Mouse (Mus musculus) cerebellum, adult 2 months (tissue): ENCODE results near the gene Ltbp1. TPM values are rescaled to one million over a fixed set of nuclear protein-coding genes. Genes with fewer than 3 reads are reported as not detected.

ENCODE experiments used
- DNase-seq, 2 experiments: peaks; one replicate each; pipeline ENCODE4 v3.0.0; 2021
- H3K27ac ChIP-seq: fragments of 200-500 bp; 2 replicates; pipeline ENCODE4 v1.5.1; 2012; ENCODE audit warnings: low read length, control low read depth, inconsistent platforms; ENCODE audit not compliant: insufficient read depth
- H3K27me3 ChIP-seq: fragments of 200-500 bp; 2 replicates; pipeline ENCODE4 v1.6.1; 2012; ENCODE audit warnings: inconsistent platforms, mild to moderate bottlenecking, low read length, moderate library complexity; ENCODE audit not compliant: control insufficient read depth, insufficient read depth
- H3K4me1 ChIP-seq: fragments of 200-500 bp; 2 replicates; pipeline ENCODE4 v1.6.1; 2011; ENCODE audit warnings: low read length; ENCODE audit not compliant: control insufficient read depth, insufficient read depth
- H3K4me3 ChIP-seq: fragments of 200-500 bp; replicated peaks from 2 replicates; pipeline ENCODE3; 2011; ENCODE audit warnings: mild to moderate bottlenecking, low read depth, low read length, control low read depth; ENCODE audit not compliant: insufficient read depth
- CTCF ChIP-seq: fragments of 200-500 bp; IDR thresholded peaks from 2 replicates; pipeline ENCODE4 v1.5.1; 2011; ENCODE audit warnings: low read depth, mild to moderate bottlenecking, control low read depth, low read length, moderate library complexity, borderline replicate concordance; ENCODE audit not compliant: insufficient read depth
- POLR2A ChIP-seq: fragments of 200-500 bp; IDR thresholded peaks from 2 replicates; pipeline ENCODE4 v1.6.1; 2011; ENCODE audit warnings: low read length, control low read depth, borderline replicate concordance; ENCODE audit not compliant: insufficient read depth
- WGBS: fragments of 180-500 bp; shearing (Covaris S2); methylation state at CpG from one replicate; pipeline ENCODE4 v1.1.7; 2018; 5-methylcytosine and 5-hydroxymethylcytosine counted together
- polyA plus RNA-seq: library from polyadenylated mRNA; depleted of rRNA; stranded (reverse); fragments of >200 nt; gene quantifications from 2 replicates; pipeline ENCODE4 v1.2.3, GENCODE M21; 2012

Gene Ltbp1
- polyA plus RNA-seq, 1 experiment, result 1.8 TPM

- Histone ChIP-seq H3K27me3 (no peaks in the 10 kb centered on the region), H3K4me1 (no peaks in the 10 kb centered on the region), H3K27ac (no peak overlapping the region), H3K4me3 (no peak overlapping the region)
- DNase-seq, result no peak
- TF ChIP-seq POLR2A, result no peak
- TF ChIP-seq CTCF, result no peak
- 81% methylated on average over 4 of the region's 4 CpGs for WGBS
Measured at GRCm38 (mm10) chr17:75013211-75013610, 7.8 kb downstream of the Ltbp1 start.

- DNase-seq, result no peak
Measured at GRCm38 (mm10) chr17:75013868-75014267, 8.5 kb downstream of the Ltbp1 start.

GRCm38 (mm10) chr17:75014601-75015356 is 9.4 kb downstream of the Ltbp1 start:
- no peaks in the 10 kb centered on the region for H3K27me3 ChIP-seq
- no peak overlapping the region for H3K4me3 ChIP-seq
- DNase-seq, result no peak
- TF ChIP-seq POLR2A, result no peak
- TF ChIP-seq CTCF, result no peak
- no peak overlapping the region for H3K27ac ChIP-seq
- WGBS, result 80% methylated on average over 24 of the region's 24 CpGs
- no peaks in the 10 kb centered on the region for H3K4me1 ChIP-seq

More at GRCm38 (mm10) chr17:75013868-75014267, 8.5 kb downstream of the Ltbp1 start:
- WGBS, result 45% methylated on average over 10 of the region's 10 CpGs
- TF ChIP-seq CTCF (no peak), POLR2A (no peak)
- Histone ChIP-seq H3K27me3 (no peaks in the 10 kb centered on the region), H3K4me1 (no peaks in the 10 kb centered on the region), H3K27ac (no peak overlapping the region), H3K4me3 (no peak overlapping the region)

GRCm38 (mm10) chr17:75015546-75015945 is 10.2 kb downstream of the Ltbp1 start:
- H3K4me3 ChIP-seq, result no peak overlapping the region
- no peaks in the 10 kb centered on the region for H3K27me3 ChIP-seq
- H3K4me1 ChIP-seq, result no peaks in the 10 kb centered on the region
- WGBS, result 79% methylated on average over 6 of the region's 6 CpGs
- no peak for DNase-seq
- no peak for TF ChIP-seq POLR2A
- no peak overlapping the region for H3K27ac ChIP-seq

GRCm38 (mm10) chr17:75017423-75017822 is 12.1 kb downstream of the Ltbp1 start:
- WGBS, result 51% methylated on average over 7 of the region's 7 CpGs
- TF ChIP-seq CTCF (peak; percentile 15; the same call in 1 of the 2 replicates), POLR2A (no peak)
- no peak overlapping the region for H3K4me3 ChIP-seq
- H3K27ac ChIP-seq, result no peak overlapping the region
- H3K27me3 ChIP-seq, result no peaks in the 10 kb centered on the region
- no peaks in the 10 kb centered on the region for H3K4me1 ChIP-seq
- no peak for DNase-seq

- no peak overlapping the region for H3K4me3 ChIP-seq
- no peak for TF ChIP-seq CTCF
- TF ChIP-seq POLR2A, result no peak
- WGBS, result 77% methylated on average over 5 of the region's 5 CpGs
- no peak for DNase-seq
- no peak overlapping the region for H3K27ac ChIP-seq
- H3K27me3 ChIP-seq, result no peaks in the 10 kb centered on the region
- no peaks in the 10 kb centered on the region for H3K4me1 ChIP-seq
Measured at GRCm38 (mm10) chr17:75018142-75018541, 12.8 kb downstream of the Ltbp1 start.

- Histone ChIP-seq H3K4me1 (no peaks in the 10 kb centered on the region), H3K27me3 (no peaks in the 10 kb centered on the region), H3K4me3 (no peak overlapping the region), H3K27ac (no peak overlapping the region)
- 16% methylated on average over 7 of the region's 7 CpGs for WGBS
- no peak for TF ChIP-seq CTCF
- TF ChIP-seq POLR2A, result no peak
- DNase-seq, result no peak
Measured at GRCm38 (mm10) chr17:75020026-75020425, 14.7 kb downstream of the Ltbp1 start.

- Histone ChIP-seq H3K27me3 (no peaks in the 10 kb centered on the region), H3K4me3 (no peak overlapping the region)
Measured at GRCm38 (mm10) chr17:75020619-75021018, 15.3 kb downstream of the Ltbp1 start.

More at GRCm38 (mm10) chr17:75020619-75021018, 15.3 kb downstream of the Ltbp1 start:
- Histone ChIP-seq H3K4me1 (no peaks in the 10 kb centered on the region), H3K27ac (no peak overlapping the region)
- DNase-seq, result no peak
- TF ChIP-seq CTCF (no peak), POLR2A (no peak)
- 69% methylated on average over 3 of the region's 3 CpGs for WGBS
